Mouse (Mus musculus) kidney, adult 2 months (tissue): Measurements from ENCODE around the gene Btbd2.

Source experiments
- CTCF ChIP-seq: fragments of 200-500 bp; conservative IDR thresholded peaks from 2 replicates; pipeline ENCODE4 v1.5.1; 2011; ENCODE audit warnings: low read depth, mild to moderate bottlenecking, control low read depth, low read length, moderate library complexity, mixed read lengths; ENCODE audit not compliant: insufficient read depth, insufficient read length
- POLR2A ChIP-seq: fragments of 200-500 bp; IDR thresholded peaks from one replicate; pipeline ENCODE4 v1.6.1; 2011; ENCODE audit warnings: low read depth, low read length, control low read depth

GRCm38 (mm10) chr10:80669018-80669417 lies 12.1 kb upstream of the Btbd2 start:
- TF ChIP-seq CTCF: no peak
- no peak for TF ChIP-seq POLR2A
